Mouse (Mus musculus) intestine, embryonic 16.5 days (tissue): Measurements from ENCODE around the gene Arid3b. TPM values are rescaled to one million over a fixed set of nuclear protein-coding genes. Genes with fewer than 3 reads are reported as not detected.

ENCODE experiments used
- ATAC-seq: fragments of 200-750 bp; cut with Nextera tagmentation; 2 replicates; pipeline ENCODE4 v1.8.0; 2017; ENCODE audit warnings: moderate TSS enrichment, moderate library complexity
- H3K27ac ChIP-seq: fragments of 300-500 bp; sonication (generic); 2 replicates; pipeline ENCODE4 v1.5.1; 2014; ENCODE audit warnings: mild to moderate bottlenecking, low read length
- H3K27me3 ChIP-seq: fragments of 300-500 bp; sonication (generic); replicated peaks from 2 replicates; pipeline ENCODE4 v1.6.1; 2014; ENCODE audit warnings: low read length, control low read depth, mixed read lengths; ENCODE audit not compliant: control insufficient read depth, insufficient read depth
- H3K36me3 ChIP-seq: fragments of 300-500 bp; sonication (generic); 2 replicates; pipeline ENCODE4 v1.6.1; 2014; ENCODE audit warnings: low read length, control low read depth; ENCODE audit not compliant: control insufficient read depth, insufficient read depth
- H3K4me1 ChIP-seq: fragments of 300-500 bp; sonication (generic); 2 replicates; pipeline ENCODE4 v1.6.1; 2014; ENCODE audit warnings: low read length, control low read depth, mixed read lengths; ENCODE audit not compliant: control insufficient read depth, insufficient read depth
- H3K4me2 ChIP-seq: fragments of 300-500 bp; sonication (generic); 2 replicates; pipeline ENCODE4 v1.6.1; 2014; ENCODE audit warnings: low read depth, low read length, control low read depth
- H3K4me3 ChIP-seq: fragments of 300-500 bp; sonication (generic); 2 replicates; pipeline ENCODE4 v1.5.1; 2014; ENCODE audit warnings: mild to moderate bottlenecking, low read length
- H3K9ac ChIP-seq: fragments of 300-500 bp; sonication (generic); 2 replicates; pipeline ENCODE4 v1.6.1; 2014; ENCODE audit warnings: low read depth, low read length
- H3K9me3 ChIP-seq: fragments of 300-500 bp; sonication (generic); 2 replicates; pipeline ENCODE4 v1.6.1; 2016; ENCODE audit warnings: low read length, control low read depth; ENCODE audit not compliant: control insufficient read depth
- WGBS: fragments of 180-500 bp; shearing (Covaris S2); extraction: QIAGEN DNeasy Blood & Tissue Kit; methylation state at CpG from one replicate; pipeline ENCODE4 v1.1.7; 2014; 5-methylcytosine and 5-hydroxymethylcytosine counted together
- polyA plus RNA-seq: library from polyadenylated mRNA; unstranded; fragments of >200 nt; fragmentation: Nextera tagmentation; extraction: Ambion mirVana; gene quantifications from 2 replicates; pipeline ENCODE4 v1.2.1, GENCODE M21; 2015

Gene Arid3b
- polyA plus RNA-seq, 1 experiment from 2014 or later, result 7.5 TPM

GRCm38 (mm10) chr9:57814014-57814413 lies 22.6 kb downstream of the Arid3b start:
- ATAC-seq, result no peak
- 40% methylated on average over 1 of the region's 1 CpGs for WGBS
- Histone ChIP-seq H3K4me1 (peaks cover 31% of the 10 kb centered on the region), H3K4me3 (no peak overlapping the region), H3K27me3 (no peaks in the 10 kb centered on the region), H3K9ac (no peak overlapping the region), H3K9me3 (no peaks in the 10 kb centered on the region), H3K36me3 (no peaks in the 10 kb centered on the region), H3K4me2 (no peak overlapping the region), H3K27ac (no peak overlapping the region)

GRCm38 (mm10) chr9:57811793-57812733 lies 24.5 kb downstream of the Arid3b start:
- Histone ChIP-seq H3K4me1 (peaks cover 20% of the 10 kb centered on the region), H3K9ac (no peak overlapping the region), H3K27me3 (no peaks in the 10 kb centered on the region), H3K4me2 (no peak overlapping the region), H3K36me3 (no peaks in the 10 kb centered on the region), H3K4me3 (no peak overlapping the region), H3K27ac (no peak overlapping the region; the same call in 1 of the 2 replicates), H3K9me3 (no peaks in the 10 kb centered on the region)
- no peak for ATAC-seq
- WGBS, result 45% methylated on average over 8 of the region's 8 CpGs

DNA sequence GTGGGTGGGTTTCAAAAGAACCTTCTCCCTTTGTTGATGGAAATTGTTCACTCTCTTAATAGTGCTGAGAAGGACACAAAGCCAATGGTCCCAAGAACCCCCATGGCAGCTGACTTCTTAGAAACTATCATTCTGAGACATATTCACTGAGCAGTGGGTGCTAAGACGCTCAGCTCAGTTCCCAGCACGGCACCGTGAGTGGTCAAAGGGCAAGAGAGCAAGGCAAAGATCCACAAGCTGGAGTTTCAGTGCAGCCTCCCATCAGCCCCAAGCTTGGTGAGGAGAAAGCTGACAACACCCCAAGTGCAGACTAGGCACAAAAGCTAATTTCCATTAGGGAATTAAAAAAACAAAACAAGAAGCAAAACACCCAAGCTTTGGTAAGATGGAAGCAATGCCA lies 25.9 kb downstream of the Arid3b start:
- no peak overlapping the region for H3K9ac ChIP-seq
- 57% methylated on average over 3 of the region's 3 CpGs for WGBS
- H3K27ac ChIP-seq, result no peak overlapping the region
- no peaks in the 10 kb centered on the region for H3K36me3 ChIP-seq
- peaks cover 18% of the 10 kb centered on the region for H3K4me1 ChIP-seq
- no peaks in the 10 kb centered on the region for H3K27me3 ChIP-seq
- no peak for ATAC-seq
- H3K4me2 ChIP-seq, result no peak overlapping the region
- H3K9me3 ChIP-seq, result no peaks in the 10 kb centered on the region
- no peak overlapping the region for H3K4me3 ChIP-seq

- no peaks in the 10 kb centered on the region for H3K9me3 ChIP-seq
- no peaks in the 10 kb centered on the region for H3K27me3 ChIP-seq
- 55% methylated on average over 5 of the region's 5 CpGs for WGBS
- H3K4me2 ChIP-seq, result no peak overlapping the region
- H3K4me1 ChIP-seq, result peaks cover 17% of the 10 kb centered on the region
- ATAC-seq, result no peak
- no peak overlapping the region for H3K9ac ChIP-seq
- H3K4me3 ChIP-seq, result no peak overlapping the region
- H3K36me3 ChIP-seq, result no peaks in the 10 kb centered on the region
- H3K27ac ChIP-seq, result no peak overlapping the region
Observed at GRCm38 (mm10) chr9:57808771-57809310, 27.8 kb downstream of the Arid3b start.

DNA sequence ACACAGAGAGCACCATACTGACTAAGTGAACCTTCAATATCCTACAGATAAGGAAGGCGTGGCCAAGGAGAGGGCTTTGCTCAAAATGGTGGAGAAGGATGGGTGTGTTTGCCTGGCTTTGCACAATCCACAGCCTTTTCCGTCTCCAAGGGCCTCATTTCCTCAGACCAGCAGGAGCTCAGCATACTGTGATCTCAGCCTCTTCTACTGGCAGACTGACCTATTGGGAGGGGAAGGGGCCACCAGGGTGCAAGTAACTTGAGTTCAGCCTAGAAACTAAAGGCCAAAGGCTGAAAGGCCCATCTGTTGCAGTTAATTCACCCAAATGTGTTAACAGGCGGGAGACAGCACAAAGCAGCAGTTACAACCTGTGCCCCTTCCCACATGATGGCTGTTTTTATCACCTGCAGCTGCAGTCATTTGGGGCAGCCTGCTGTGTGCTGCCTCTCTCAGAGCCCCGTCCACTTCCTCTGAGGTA lies 29.4 kb downstream of the Arid3b start:
- WGBS, result 60% methylated on average over 4 of the region's 4 CpGs
- H3K4me1 ChIP-seq, result peaks cover 18% of the 10 kb centered on the region
- no peaks in the 10 kb centered on the region for H3K27me3 ChIP-seq
- H3K4me3 ChIP-seq, result no peak overlapping the region
- H3K36me3 ChIP-seq, result no peaks in the 10 kb centered on the region
- H3K9ac ChIP-seq, result no peak overlapping the region
- H3K27ac ChIP-seq, result no peak overlapping the region
- H3K9me3 ChIP-seq, result no peaks in the 10 kb centered on the region
- no peak overlapping the region for H3K4me2 ChIP-seq
- ATAC-seq, result peak; percentile 50; the same call in 1 of the 2 replicates

DNA sequence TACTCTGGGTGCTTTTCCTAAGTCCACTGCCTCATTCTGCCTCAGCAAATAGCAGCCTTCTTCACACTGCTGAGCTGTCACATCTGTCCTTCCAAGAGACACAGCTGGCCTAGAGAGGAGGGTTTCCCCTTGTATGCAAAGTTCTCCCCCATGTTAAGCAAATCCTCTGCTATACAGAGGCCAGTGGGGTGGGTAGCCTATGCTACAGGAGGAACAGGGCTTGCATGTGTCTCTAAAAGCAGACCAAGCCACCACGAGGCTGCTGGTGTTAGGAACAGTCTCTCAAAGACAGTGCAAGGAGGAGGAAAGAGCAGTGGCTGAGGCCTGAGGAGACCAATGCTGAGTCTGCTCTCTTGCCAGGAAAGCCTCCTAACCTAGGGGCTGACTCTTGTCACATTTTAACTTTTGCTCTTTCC lies 30.5 kb downstream of the Arid3b start:
- Histone ChIP-seq H3K4me1 (peaks cover 18% of the 10 kb centered on the region), H3K4me2 (no peak overlapping the region)

DNA sequence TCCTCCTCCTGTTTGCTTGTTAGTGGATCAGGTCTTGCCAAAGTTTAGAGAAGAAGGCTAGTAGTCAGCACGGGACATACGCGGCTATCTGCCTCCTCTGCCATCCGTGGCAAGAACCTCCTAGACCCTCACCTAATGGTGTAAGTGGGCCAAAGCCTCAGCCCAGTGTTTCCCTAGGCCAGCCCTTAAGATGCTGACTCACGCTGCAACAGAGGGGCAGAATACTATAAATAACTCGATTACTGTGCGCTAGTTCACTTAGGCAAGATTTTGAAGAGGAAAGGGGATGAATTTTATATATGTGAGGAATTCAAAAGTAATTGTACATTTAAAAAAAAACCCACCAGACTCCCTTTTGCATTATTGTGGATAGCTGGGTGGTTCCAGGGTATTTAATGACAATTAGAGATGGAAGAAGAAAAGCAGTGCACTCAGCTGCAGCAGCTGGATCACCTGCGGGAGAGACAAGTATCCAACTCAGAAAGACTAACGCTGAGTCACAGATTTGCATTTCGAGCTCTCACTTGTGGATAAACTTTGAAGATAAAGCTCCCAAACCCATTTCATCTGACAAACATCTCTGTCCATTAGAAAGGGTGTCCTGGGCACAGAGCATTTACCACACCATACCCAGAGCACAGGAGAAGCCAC lies 31.4 kb downstream of the Arid3b start:
- H3K9me3 ChIP-seq, result no peaks in the 10 kb centered on the region
- no peak for ATAC-seq
- H3K27me3 ChIP-seq, result no peaks in the 10 kb centered on the region
- H3K9ac ChIP-seq, result no peak overlapping the region
- no peaks in the 10 kb centered on the region for H3K36me3 ChIP-seq
- no peak overlapping the region for H3K27ac ChIP-seq
- H3K4me1 ChIP-seq, result peaks cover 18% of the 10 kb centered on the region
- H3K4me3 ChIP-seq, result no peak overlapping the region
- WGBS, result 61% methylated on average over 10 of the region's 10 CpGs
- no peak overlapping the region for H3K4me2 ChIP-seq

More for the DNA sequence above, 30.5 kb downstream of the Arid3b start:
- WGBS, result 47% methylated on average over 1 of the region's 1 CpGs
- H3K4me3 ChIP-seq, result no peak overlapping the region
- no peaks in the 10 kb centered on the region for H3K27me3 ChIP-seq
- no peak overlapping the region for H3K27ac ChIP-seq
- ATAC-seq, result no peak
- H3K9me3 ChIP-seq, result no peaks in the 10 kb centered on the region
- no peak overlapping the region for H3K9ac ChIP-seq
- no peaks in the 10 kb centered on the region for H3K36me3 ChIP-seq

DNA sequence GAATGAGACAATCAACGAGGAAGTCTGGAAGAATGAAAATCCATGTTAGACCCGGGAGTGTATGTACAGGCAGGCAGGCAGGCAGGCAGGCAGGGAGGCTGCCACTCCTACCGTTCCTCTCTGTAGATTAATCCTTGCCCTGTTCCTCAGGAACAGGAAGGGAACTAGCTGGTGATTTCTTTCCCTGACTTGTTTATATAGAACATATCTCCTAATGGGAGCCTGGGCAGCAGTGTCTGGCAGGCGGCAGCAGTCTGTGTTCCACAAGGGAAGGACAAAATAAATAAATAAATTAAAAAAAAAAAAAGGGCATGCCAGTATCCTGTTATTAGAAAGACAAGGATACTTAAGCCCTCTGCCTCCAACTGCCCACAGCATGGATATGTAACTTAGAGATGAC lies 32.8 kb downstream of the Arid3b start:
- no peaks in the 10 kb centered on the region for H3K9me3 ChIP-seq
- no peaks in the 10 kb centered on the region for H3K27me3 ChIP-seq
- peaks cover 18% of the 10 kb centered on the region for H3K4me1 ChIP-seq
- peak; percentile 38; the same call in 1 of the 2 replicates for ATAC-seq
- WGBS, result 10% methylated on average over 4 of the region's 4 CpGs
- peak overlapping the region; percentile 2; the same call in 1 of the 2 replicates for H3K9ac ChIP-seq
- H3K27ac ChIP-seq, result peak overlapping the region; percentile 42; the same call in 1 of the 2 replicates
- H3K36me3 ChIP-seq, result no peaks in the 10 kb centered on the region
- H3K4me2 ChIP-seq, result no peak overlapping the region
- no peak overlapping the region for H3K4me3 ChIP-seq

- H3K27ac ChIP-seq, result no peak overlapping the region; the same call in 1 of the 2 replicates
- no peaks in the 10 kb centered on the region for H3K9me3 ChIP-seq
- no peak overlapping the region for H3K4me2 ChIP-seq
- ATAC-seq, result peak; percentile 32; the same call in 1 of the 2 replicates
- no peak overlapping the region for H3K9ac ChIP-seq
- H3K4me1 ChIP-seq, result peaks cover 18% of the 10 kb centered on the region
- no peak overlapping the region for H3K4me3 ChIP-seq
- no peaks in the 10 kb centered on the region for H3K27me3 ChIP-seq
- 25% methylated on average over 3 of the region's 3 CpGs for WGBS
- H3K36me3 ChIP-seq, result no peaks in the 10 kb centered on the region
Observed at GRCm38 (mm10) chr9:57803047-57803446, 33.5 kb downstream of the Arid3b start.
